ENCODE assay signal across 21 mouse cellular contexts in the genomic region with DNA sequence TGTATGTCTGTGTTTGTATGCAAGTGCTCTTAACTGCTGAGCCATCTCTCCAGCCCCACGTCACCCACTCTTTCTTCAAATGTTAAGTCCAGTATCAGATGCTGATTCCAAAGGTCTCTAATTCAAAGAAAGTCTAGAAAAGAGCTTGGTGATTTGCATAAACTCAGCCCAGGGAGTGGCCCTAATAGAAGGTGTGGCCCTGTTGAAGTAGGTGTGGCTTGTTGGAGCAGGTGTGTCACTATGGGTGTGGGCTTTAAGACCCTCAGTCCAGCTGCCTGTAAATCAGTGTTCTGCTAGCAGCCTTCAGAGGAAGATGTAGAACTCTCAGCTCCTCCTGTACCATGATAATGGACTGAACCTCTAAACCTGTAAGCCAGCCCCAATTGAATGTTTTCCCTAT. TPM values are rescaled to one million over a fixed set of nuclear protein-coding genes. Genes with fewer than 3 reads are reported as not detected.
DNase-seq lines count a peak whose midpoint lies in the region; ATAC-seq and TF ChIP-seq lines count a peak whose summit lies in the region.
"Had no signal": no experiment of that assay in that cellular context is flagged by ENCODE, and none has a peak within 500 bp of the region (broad histone marks: within the 10 kb centered on the region; RNA-seq: fewer than 3 reads in every experiment).

No protein-coding gene starts in this region.

- peak overlapping the region; percentile 86; the same call in 1 of the 2 replicates for H3K27ac ChIP-seq in ES-Bruce4 (ENCODE audit: insufficient read depth, low read length)
- H3K27ac ChIP-seq in ES-E14 (ENCODE audit: insufficient read depth, low read depth, low read length, poor library complexity, severe bottlenecking) = peak overlapping the region; percentile 49; the same call in 1 of the 2 replicates
- no peak overlapping the region for H3K27ac ChIP-seq in midbrain, embryonic 13.5 days
- H3K27ac ChIP-seq in gastrocnemius, adult 2 months = no peak overlapping the region
- H3K27ac ChIP-seq: embryonic facial prominence, embryonic 10.5 days; embryonic facial prominence, embryonic 12.5 days; forebrain, embryonic 13.5 days; forebrain, embryonic 15.5 days had no signal

- no peaks in the 10 kb centered on the region for H3K27me3 ChIP-seq in E14TG2a.4 (ENCODE audit: insufficient read depth, low read length)
- H3K27me3 ChIP-seq in ES-Bruce4 (ENCODE audit: control insufficient read depth, insufficient read depth, low read length, poor library complexity, severe bottlenecking) = no peaks in the 10 kb centered on the region
- H3K27me3 ChIP-seq in midbrain, embryonic 13.5 days = no peaks in the 10 kb centered on the region
- H3K27me3 ChIP-seq: embryonic facial prominence, embryonic 12.5 days; forebrain, embryonic 13.5 days; forebrain, embryonic 15.5 days; Patski had no signal

- H3K9ac ChIP-seq in ES-Bruce4 (ENCODE audit: low read depth, poor library complexity, severe bottlenecking) (no peak overlapping the region), ES-E14 (ENCODE audit: insufficient read depth, low read depth, low read length, poor library complexity, severe bottlenecking) (no peak overlapping the region)
- H3K9ac ChIP-seq in midbrain, embryonic 13.5 days (replicated peaks) = no peak overlapping the region
- H3K9ac ChIP-seq: embryonic facial prominence, embryonic 12.5 days; forebrain, embryonic 13.5 days; forebrain, embryonic 15.5 days; forebrain, postnatal 0 days had no signal

- in situ Hi-C loops in ES-E14 (cut with MboI; ENCODE audit: low sequenced_read_pairs in 2 of 2, unreplicated experiment in 2 of 2) = no loop called here

- peak; percentile 26 for TF ChIP-seq POLR2A in ES-Bruce4 (IDR thresholded peaks at IDR 0.05; ENCODE audit: insufficient read depth, low read length)

- TF ChIP-seq EP300 in ES-Bruce4 (IDR thresholded peaks at IDR 0.05; ENCODE audit: insufficient read depth, low read depth, low read length) = peak; percentile 53; the same call in 1 of the 2 replicates

- H3K36me3 ChIP-seq in E14TG2a.4 (ENCODE audit: insufficient read depth, low read length) (no peaks in the 10 kb centered on the region), ES-Bruce4 (ENCODE audit: control insufficient read depth, insufficient read depth, low read length, poor library complexity, severe bottlenecking) (no peaks in the 10 kb centered on the region), ES-E14 (ENCODE audit: control insufficient read depth, insufficient read depth, low read length, poor library complexity, severe bottlenecking) (no peaks in the 10 kb centered on the region)
- H3K36me3 ChIP-seq in midbrain, embryonic 13.5 days = no peaks in the 10 kb centered on the region
- H3K36me3 ChIP-seq: embryonic facial prominence, embryonic 10.5 days; embryonic facial prominence, embryonic 12.5 days; forebrain, embryonic 15.5 days had no signal

- DNase-seq in ES-E14 (ENCODE audit: low read depth, low spot score) (no peak), ZHBTc4 (ENCODE audit: low read depth, low spot score) (peak; percentile 87), MN1 (ENCODE audit: low spot score) (no peak)
- no peak for DNase-seq in gastrocnemius, adult 2 months
- DNase-seq: adrenal gland, adult 8-10 months; adrenal gland, postnatal 14 days; adrenal gland, postnatal 36 days; cerebellum, adult 11-12 months; cerebellum, adult 2 months; cerebellum, adult 9-11 months; cerebellum, postnatal 14 days; forebrain, postnatal 0 days had no signal

- peak overlapping the region; percentile 62; the same call in 1 of the 2 replicates for H3K4me3 ChIP-seq in E14TG2a.4 (replicated peaks; ENCODE audit: low read length)
- H3K4me3 ChIP-seq in ES-Bruce4 (ENCODE audit: low read depth, low read length) = no peak overlapping the region
- peak overlapping the region in 1 of 2 experiments; percentile 6; a peak in 1 of 4 replicates for H3K4me3 ChIP-seq in ES-E14 (ENCODE audit: insufficient read depth in 1 of 2, low read depth in 1 of 2, low read length in 2 of 2, poor library complexity in 1 of 2, severe bottlenecking in 1 of 2)
- no peak overlapping the region for H3K4me3 ChIP-seq in midbrain, embryonic 13.5 days (replicated peaks)
- H3K4me3 ChIP-seq in gastrocnemius, adult 2 months = no peak overlapping the region
- H3K4me3 ChIP-seq: embryonic facial prominence, embryonic 10.5 days; embryonic facial prominence, embryonic 12.5 days; forebrain, embryonic 13.5 days; forebrain, embryonic 15.5 days had no signal

- no peak for ATAC-seq in midbrain, embryonic 13.5 days
- ATAC-seq: activated CD4-positive, CD25-positive, alpha-beta regulatory T cell, adult 4 months; forebrain, embryonic 13.5 days; forebrain, embryonic 15.5 days; forebrain, postnatal 0 days; Patski had no signal

- intact Hi-C loops in gastrocnemius, adult 2 months (cut with DNase I) = no loop called here

- H3K9me3 ChIP-seq in E14TG2a.4 (ENCODE audit: low read length) = no peaks in the 10 kb centered on the region
- H3K9me3 ChIP-seq in ES-Bruce4 (replicated peaks; ENCODE audit: control insufficient read depth, insufficient read depth, low read length, poor library complexity, severe bottlenecking) = no peaks in the 10 kb centered on the region
- no peaks in the 10 kb centered on the region for H3K9me3 ChIP-seq in ES-E14 (ENCODE audit: control insufficient read depth, insufficient read depth, low read depth, low read length)
- H3K9me3 ChIP-seq in midbrain, embryonic 13.5 days = no peaks in the 10 kb centered on the region
- H3K9me3 ChIP-seq: embryonic facial prominence, embryonic 10.5 days; embryonic facial prominence, embryonic 12.5 days; forebrain, embryonic 13.5 days; forebrain, embryonic 15.5 days had no signal

- H3K4me1 ChIP-seq in E14TG2a.4 (replicated peaks; ENCODE audit: low read depth, low read length) = peaks cover 47% of the 10 kb centered on the region
- no peaks in the 10 kb centered on the region for H3K4me1 ChIP-seq in ES-Bruce4 (ENCODE audit: control insufficient read depth, insufficient read depth, low read length)
- peaks cover 0 to 2% of the 10 kb centered on the region in 2 experiments; a peak in 2 of 4 replicates for H3K4me1 ChIP-seq in ES-E14 (ENCODE audit: control insufficient read depth in 2 of 2, insufficient read depth in 2 of 2, low read length in 2 of 2, poor library complexity in 1 of 2)
- no peaks in the 10 kb centered on the region for H3K4me1 ChIP-seq in midbrain, embryonic 13.5 days (replicated peaks)
- H3K4me1 ChIP-seq: embryonic facial prominence, embryonic 10.5 days; embryonic facial prominence, embryonic 12.5 days; forebrain, embryonic 13.5 days; forebrain, embryonic 15.5 days had no signal

- WGBS in midbrain, embryonic 13.5 days = 89% methylated on average over 1 of the region's 1 CpGs

- no peak overlapping the region for H3K4me2 ChIP-seq in midbrain, embryonic 13.5 days (replicated peaks)
- H3K4me2 ChIP-seq: embryonic facial prominence, embryonic 12.5 days; forebrain, embryonic 13.5 days; forebrain, embryonic 15.5 days had no signal

- TF ChIP-seq CTCF in E14TG2a.4 (conservative IDR thresholded peaks at IDR 0.05; ENCODE audit: low read length) = no peak
- no peak for TF ChIP-seq CTCF in ES-Bruce4 (IDR thresholded peaks at IDR 0.05; ENCODE audit: low read depth, low read length)
- TF ChIP-seq CTCF in gastrocnemius, adult 2 months (IDR thresholded peaks at IDR 0.05) = no peak

TF ChIP-seq in ES-E14, 5 proteins besides CTCF, POLR2A, EP300 and RAD21:
- TF ChIP-seq ZC3H11A (IDR thresholded peaks at IDR 0.05; ENCODE audit: borderline replicate concordance, low read depth, low read length) = no peak
- TF ChIP-seq MAFK (IDR thresholded peaks at IDR 0.05; ENCODE audit: insufficient read depth, low read depth, low read length) = no peak
- TF ChIP-seq HCFC1 (IDR thresholded peaks at IDR 0.05; ENCODE audit: borderline replicate concordance, insufficient read depth, low read length) = no peak
- no peak for TF ChIP-seq CHD2 (IDR thresholded peaks at IDR 0.05; ENCODE audit: low read depth, low read length)
- no peak for TF ChIP-seq ZNF384 (IDR thresholded peaks at IDR 0.05; ENCODE audit: low read depth, low read length)

RNA-seq across cellular contexts. Expression of gene Map2k1, which starts 13.8 kb away (rescaled TPM):
- polyA plus RNA-seq in ES-Bruce4 (2011; ENCODE audit: insufficient read depth, insufficient read length, low read depth, missing spikeins) = 80.1 and 85.7 TPM in 2 replicates
- 62.1 and 73.0 TPM in 2 replicates for total RNA-seq in ES-E14 (2012; rRNA removed)
- 41.6 and 46.6 TPM in 2 replicates for polyA plus RNA-seq in midbrain, embryonic 13.5 days (2015; fragmentation: Nextera tagmentation; extraction: Ambion mirVana)
- total RNA-seq in gastrocnemius, adult 2 months (2021) = 10 to 100 TPM; 52.8 to 55.7 TPM

RNA-seq across cellular contexts. Expression of gene Tipin, which starts 14.2 kb away (rescaled TPM):
- 148 and 152 TPM in 2 replicates for polyA plus RNA-seq in ES-Bruce4 (2011; ENCODE audit: insufficient read depth, insufficient read length, low read depth, missing spikeins)
- total RNA-seq in ES-E14 (2012; rRNA removed) = 133 and 195 TPM in 2 replicates
- polyA plus RNA-seq in midbrain, embryonic 13.5 days (2015; fragmentation: Nextera tagmentation; extraction: Ambion mirVana) = 110 and 133 TPM in 2 replicates
- 10 to 100 TPM in 1 of 2 experiments, 1 to 10 TPM in 1; 7.9 to 10.3 TPM for total RNA-seq in gastrocnemius, adult 2 months (2021)

RNA-seq across cellular contexts. Expression of gene Uchl4, which starts 32.2 kb away (rescaled TPM):
- 13.2 and 14.3 TPM in 2 replicates for polyA plus RNA-seq in ES-Bruce4 (2011; ENCODE audit: insufficient read depth, insufficient read length, low read depth, missing spikeins)
- 0.48 and 0.54 TPM in 2 replicates for total RNA-seq in ES-E14 (2012; rRNA removed)
- polyA plus RNA-seq in midbrain, embryonic 13.5 days (2015; fragmentation: Nextera tagmentation; extraction: Ambion mirVana) = 2.8 and 3.7 TPM in 2 replicates
- total RNA-seq in gastrocnemius, adult 2 months (2021) = 1 to 10 TPM; 1.3 to 1.9 TPM
- total RNA-seq: forebrain, postnatal 0 days had no signal

Comparison
In these comparisons a context has a peak if more than half of its experiments do, and no peak if none do; other contexts are left out.
1. H3K27ac ChIP-seq: peak in ES-Bruce4 (single experiment) and ES-E14 (single experiment); none in midbrain, embryonic 13.5 days (single experiment) and gastrocnemius, adult 2 months (single experiment).
2. RNA of gene Tipin, which starts 14.2 kb away (total RNA-seq): 133 to 195 TPM in ES-E14; 7.9 to 10.3 TPM in gastrocnemius, adult 2 months; every median in the first group is over 10 times any median in the second.